Mouse (Mus musculus) heart, postnatal 0 days (tissue): ENCODE results near the gene Tmem117. TPM values are rescaled to one million over a fixed set of nuclear protein-coding genes. Genes with fewer than 3 reads are reported as not detected.

Source experiments
- ATAC-seq: fragments of 200-750 bp; cut with Nextera tagmentation; 2 replicates; pipeline ENCODE4 v1.8.0; 2017; ENCODE audit warnings: low read depth, moderate number of reproducible peaks, moderate library complexity; ENCODE audit not compliant: insufficient read depth
- DNase-seq: peaks from one replicate; pipeline ENCODE4 v3.0.0-alpha.2; 2016; ENCODE audit warnings: low spot score
- H3K27ac ChIP-seq: fragments of 300-500 bp; sonication (generic); 2 replicates; pipeline ENCODE4 v1.5.1; 2014; ENCODE audit warnings: low read depth, mild to moderate bottlenecking
- H3K27me3 ChIP-seq: fragments of 300-500 bp; sonication (generic); 2 replicates; pipeline ENCODE4 v1.6.1; 2014; ENCODE audit warnings: low read length, mixed read lengths; ENCODE audit not compliant: control insufficient read depth, insufficient read depth
- H3K36me3 ChIP-seq: fragments of 300-500 bp; sonication (generic); replicated peaks from 2 replicates; pipeline ENCODE4 v1.6.1; 2014; ENCODE audit warnings: low read length, mixed read lengths; ENCODE audit not compliant: control insufficient read depth, insufficient read depth
- H3K4me1 ChIP-seq: fragments of 300-500 bp; sonication (generic); 2 replicates; pipeline ENCODE4 v1.6.1; 2014; ENCODE audit warnings: antibody characterized with exemption; ENCODE audit not compliant: control insufficient read depth, insufficient read depth
- H3K4me2 ChIP-seq: fragments of 300-500 bp; sonication (generic); 2 replicates; pipeline ENCODE4 v1.6.1; 2014; ENCODE audit warnings: low read depth, mild to moderate bottlenecking, low read length, moderate library complexity
- H3K4me3 ChIP-seq: fragments of 300-500 bp; sonication (generic); 2 replicates; pipeline ENCODE4 v1.5.1; 2014; ENCODE audit warnings: low read depth, low read length
- H3K9ac ChIP-seq: fragments of 300-500 bp; sonication (generic); replicated peaks from 2 replicates; pipeline ENCODE4 v1.6.1; 2014; ENCODE audit warnings: low read depth, low read length, mixed read lengths
- H3K9me3 ChIP-seq: fragments of 300-500 bp; sonication (generic); replicated peaks from 2 replicates; pipeline ENCODE4 v1.6.1; 2016; ENCODE audit warnings: low read length; ENCODE audit not compliant: control insufficient read depth
- CTCF ChIP-seq: IDR thresholded peaks from 2 replicates; pipeline ENCODE4 v1.5.1; 2016; ENCODE audit warnings: antibody characterized with exemption, control low read depth, low read depth
- EP300 ChIP-seq: IDR thresholded peaks from 2 replicates; pipeline ENCODE4 v1.6.1; 2016; ENCODE audit warnings: antibody characterized with exemption, low read depth
- WGBS: fragments of 180-500 bp; shearing (Covaris S2); extraction: QIAGEN DNeasy Blood & Tissue Kit; methylation state at CpG from one replicate; pipeline ENCODE4 v1.1.7; 2014; 5-methylcytosine and 5-hydroxymethylcytosine counted together
- polyA plus RNA-seq: library from polyadenylated mRNA; unstranded; fragments of >200 nt; fragmentation: Nextera tagmentation; extraction: Ambion mirVana; gene quantifications from 2 replicates; pipeline ENCODE4 v1.2.1, GENCODE M21; 2015
- total RNA-seq: library from RNA; depleted of rRNA; stranded (reverse); fragments of >200 nt; gene quantifications from 2 replicates; pipeline ENCODE4 v1.2.3, GENCODE M21; 2014; ENCODE audit warnings: low replicate concordance; rRNA removed

Tmem117 gene
- total and polyA plus RNA-seq, 2 experiments from 2014 or later = 2.5 to 3.5 TPM

DNA sequence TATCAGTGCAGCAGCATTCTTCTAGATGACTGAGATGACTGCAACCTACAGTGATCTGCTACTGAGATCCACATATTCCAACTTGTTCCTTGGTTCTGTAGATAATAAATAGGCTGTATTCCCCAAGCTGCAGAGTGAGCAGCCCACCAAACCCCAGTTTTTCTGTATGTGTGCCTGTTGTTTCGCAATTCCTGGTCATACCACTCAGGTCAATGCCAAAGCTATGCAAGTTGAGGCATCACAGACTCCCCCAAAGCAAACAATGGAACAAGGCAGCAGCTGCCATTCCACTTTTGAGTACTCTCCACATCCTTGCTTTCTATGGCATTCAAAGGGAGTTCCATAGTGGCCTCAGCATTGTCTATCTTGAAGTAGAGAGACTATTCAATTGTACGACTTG, 516.1 kb downstream of the Tmem117 start:
- no peak for DNase-seq
- no peak for ATAC-seq
- H3K4me3 ChIP-seq = no peak overlapping the region

More for the DNA sequence above, 516.1 kb downstream of the Tmem117 start:
- 62% methylated on average over 2 of the region's 2 CpGs for WGBS
- Histone ChIP-seq H3K4me1 (no peaks in the 10 kb centered on the region), H3K27ac (no peak overlapping the region), H3K4me2 (no peak overlapping the region), H3K9ac (no peak overlapping the region), H3K27me3 (no peaks in the 10 kb centered on the region), H3K36me3 (no peaks in the 10 kb centered on the region), H3K9me3 (no peaks in the 10 kb centered on the region)
- TF ChIP-seq EP300 (no peak), CTCF (no peak)

Other genes starting within 250 kb of the Tmem117 start
- gene Adamts20, start 163.8 kb upstream of the Tmem117 start, total RNA-seq = 0.15 and 1.5 TPM in 2 replicates
- 0.19 and 0.29 TPM in 2 replicates for gene Adamts20, start 163.8 kb upstream of the Tmem117 start, polyA plus RNA-seq
- 1.1 and 8.0 TPM in 2 replicates for gene Pus7l, start 85.7 kb upstream of the Tmem117 start, total RNA-seq
- 2.7 and 2.9 TPM in 2 replicates for gene Pus7l, start 85.7 kb upstream of the Tmem117 start, polyA plus RNA-seq
- gene Irak4, start 85.6 kb upstream of the Tmem117 start, total RNA-seq = 5.1 and 5.5 TPM in 2 replicates
- 3.2 and 3.5 TPM in 2 replicates for gene Irak4, start 85.6 kb upstream of the Tmem117 start, polyA plus RNA-seq
- 12.8 and 26.0 TPM in 2 replicates for gene Twf1, start 39.3 kb upstream of the Tmem117 start, total RNA-seq
- 28.3 and 30.7 TPM in 2 replicates for gene Twf1, start 39.3 kb upstream of the Tmem117 start, polyA plus RNA-seq